Mouse (Mus musculus) central nervous system, embryonic 18 days (tissue): ENCODE measurements around the gene Dupd1. TPM values are rescaled to one million over a fixed set of nuclear protein-coding genes. Genes with fewer than 3 reads are reported as not detected.

ENCODE experiments used
- polyA plus RNA-seq: library from polyadenylated mRNA; depleted of rRNA; stranded (reverse); fragments of >200 nt; gene quantifications from 2 replicates; pipeline ENCODE4 v1.2.3, GENCODE M21; 2012; rRNA removed

The Dupd1 gene
- polyA plus RNA-seq, result 0.09 and 1.0 TPM in 2 replicates

GRCm38 (mm10) chr14:21714486-21714885 lies at the start of gene Dupd1:
Gene Dupd1 (minus strand): TSS chr14:21714576.

DNA sequence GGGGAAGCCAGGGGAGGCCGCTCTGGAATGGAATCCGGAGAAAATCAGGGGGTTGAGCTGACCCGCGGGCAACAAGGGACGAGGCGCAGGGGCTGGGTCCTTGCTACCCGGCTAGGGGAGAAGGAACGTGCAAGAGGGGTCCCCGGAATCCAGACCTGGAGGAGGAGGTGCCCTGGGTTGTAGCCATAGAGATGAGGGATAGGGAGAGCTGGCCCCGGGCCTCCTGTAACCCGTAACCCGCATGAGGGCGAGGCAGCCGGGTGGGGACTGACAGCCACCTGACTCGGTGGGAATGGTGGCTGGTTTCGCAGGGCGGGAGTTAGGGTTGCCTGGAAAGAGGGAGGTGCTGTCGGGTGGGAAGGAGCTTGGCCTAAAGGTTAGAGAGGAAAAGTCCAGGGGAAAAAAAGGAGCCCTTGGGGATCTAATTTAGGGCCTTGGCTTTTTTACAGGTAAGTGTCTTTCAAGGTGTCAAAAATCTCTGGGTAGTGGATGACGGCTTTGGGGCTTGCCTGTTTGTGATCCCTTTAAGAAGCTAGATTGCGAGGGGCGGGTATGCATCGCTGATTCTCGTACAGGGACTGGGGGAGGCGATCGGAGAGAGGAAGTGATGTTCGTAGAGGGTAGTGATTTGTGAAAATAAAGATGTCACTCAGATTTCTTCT lies 36.6 kb upstream of the Dupd1 start, which contains the start of gene Dusp13:
Gene Dusp13 (minus strand): TSS at position 301 of the 662 bp plus-strand sequence.

GRCm38 (mm10) chr14:21750008-21750880 lies 35.9 kb upstream of the Dupd1 start, which contains the start of gene Samd8:
Gene Samd8 (plus strand): TSS chr14:21750531.

Other genes starting within 250 kb of the Dupd1 start
- gene Kat6b, start 233.1 kb downstream of the Dupd1 start, polyA plus RNA-seq, result 24.4 and 26.8 TPM in 2 replicates
- 33.4 and 34.6 TPM in 2 replicates for gene Samd8, start 36.0 kb upstream of the Dupd1 start, polyA plus RNA-seq
- 0.21 and 1.0 TPM in 2 replicates for gene Dusp13, start 36.6 kb upstream of the Dupd1 start, polyA plus RNA-seq
- 176 and 187 TPM in 2 replicates for gene Vdac2, start 110.7 kb upstream of the Dupd1 start, polyA plus RNA-seq
- 41.6 and 41.9 TPM in 2 replicates for gene Comtd1, start 134.4 kb upstream of the Dupd1 start, polyA plus RNA-seq